Mouse (Mus musculus): ENCODE data around the gene Ydjc. TPM values are rescaled to one million over a fixed set of nuclear protein-coding genes. Genes with fewer than 3 reads are reported as not detected.

Ydjc gene
- total and polyA plus RNA-seq, 2 experiments from 2014 or later, result 1.1 to 2.4 TPM

DNA sequence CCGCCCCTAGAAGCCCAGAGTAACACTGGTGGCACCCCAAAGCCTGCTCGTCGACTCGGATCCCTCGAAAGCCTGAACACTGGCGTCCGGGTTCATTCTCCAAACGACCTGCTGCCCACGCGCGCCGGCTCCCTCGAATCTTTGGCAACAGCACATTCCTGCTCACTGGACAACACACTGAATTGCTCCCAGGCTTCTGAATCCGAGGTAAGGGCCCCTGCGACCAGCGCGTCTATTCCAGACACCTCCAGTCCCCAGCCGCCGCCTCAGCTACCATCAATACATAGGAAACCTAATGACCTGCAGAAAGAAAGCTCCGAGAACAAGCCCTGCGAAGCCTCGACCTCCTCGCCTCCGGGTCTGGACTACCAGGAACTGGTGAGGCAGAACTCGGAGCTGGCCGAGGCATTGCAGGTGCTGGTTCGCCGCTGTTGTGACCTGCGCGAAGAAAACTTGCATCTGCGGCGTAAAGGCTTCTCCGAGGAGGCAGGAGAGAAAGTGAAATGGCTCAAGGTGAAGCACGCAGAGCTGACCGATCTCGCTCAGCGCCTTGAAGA is 65.1 kb downstream of the Ydjc start:
- peaks cover 16% of the 10 kb centered on the region for H3K27me3 ChIP-seq (ENCODE audit: control insufficient read depth, insufficient read depth, low read length)
- TF ChIP-seq CTCF (IDR thresholded peaks at IDR 0.05; ENCODE audit: low read depth) (no peak), EP300 (IDR thresholded peaks at IDR 0.05; ENCODE audit: low read depth) (no peak)
- peak overlapping the region; percentile 96 for H3K4me2 ChIP-seq (ENCODE audit: low read depth, low read length)
- ATAC-seq (ENCODE audit: insufficient read depth, low read depth) (no peak), DNase-seq (ENCODE audit: low spot score) (no peak)
- H3K9me3 ChIP-seq (replicated peaks; ENCODE audit: control insufficient read depth, low read length), result no peaks in the 10 kb centered on the region
- H3K4me3 ChIP-seq (ENCODE audit: low read depth, low read length), result peak overlapping the region; percentile 58
- H3K27ac ChIP-seq (ENCODE audit: low read depth), result no peak overlapping the region
- H3K36me3 ChIP-seq (replicated peaks; ENCODE audit: control insufficient read depth, insufficient read depth, low read length), result no peaks in the 10 kb centered on the region
- H3K4me1 ChIP-seq (ENCODE audit: control insufficient read depth, insufficient read depth), result peaks cover 13% of the 10 kb centered on the region
- no peak overlapping the region for H3K9ac ChIP-seq (replicated peaks; ENCODE audit: low read depth, low read length)
- 3% methylated on average over 37 of the region's 37 CpGs for WGBS

MicroRNA genes within 50 kb of the gene (microRNA counts, 519-probe panel; counts per million panel counts)
- microRNA mmu-miR-130b, result 5,683 counts per million, percentile 74 among the panel's probes with 10 or more counts
- microRNA mmu-miR-301b, result not detected

Small RNA genes within 50 kb of the gene (microRNA-seq; reads per million reads assigned to microRNA genes)
- gene Mir130b, result 2,672 reads per million, percentile 88 among the genes with 10 or more reads in this experiment
- 78.0 reads per million, percentile 51 among the genes with 10 or more reads in this experiment for gene Mir301b

Other genes with a start within 250 kb of the Ydjc start
- 26.6 and 40.4 TPM in 2 replicates for gene Ppm1f, start 248.2 kb upstream of the Ydjc start, total RNA-seq (2014; rRNA removed; ENCODE audit: low replicate concordance)
- 14.7 and 16.4 TPM in 2 replicates for gene Ppm1f, start 248.2 kb upstream of the Ydjc start, polyA plus RNA-seq (2015; fragmentation: Nextera tagmentation; extraction: Ambion mirVana)
- gene Mapk1, start 161.2 kb upstream of the Ydjc start, total RNA-seq (2014; rRNA removed; ENCODE audit: low replicate concordance), result 146 and 184 TPM in 2 replicates
- 96.0 and 97.0 TPM in 2 replicates for gene Mapk1, start 161.2 kb upstream of the Ydjc start, polyA plus RNA-seq (2015; fragmentation: Nextera tagmentation; extraction: Ambion mirVana)
- gene Ypel1, start 74.9 kb upstream of the Ydjc start, total RNA-seq (2014; rRNA removed; ENCODE audit: low replicate concordance), result 2.5 and 3.5 TPM in 2 replicates
- gene Ypel1, start 74.9 kb upstream of the Ydjc start, polyA plus RNA-seq (2015; fragmentation: Nextera tagmentation; extraction: Ambion mirVana), result 7.5 and 8.5 TPM in 2 replicates
- gene Ppil2, start 33.4 kb upstream of the Ydjc start, total RNA-seq (2014; rRNA removed; ENCODE audit: low replicate concordance), result 59.9 and 69.0 TPM in 2 replicates
- gene Ppil2, start 33.4 kb upstream of the Ydjc start, polyA plus RNA-seq (2015; fragmentation: Nextera tagmentation; extraction: Ambion mirVana), result 63.8 and 65.0 TPM in 2 replicates
- gene 2610318N02Rik, start 19.5 kb upstream of the Ydjc start, total RNA-seq (2014; rRNA removed; ENCODE audit: low replicate concordance), result 2.7 and 6.0 TPM in 2 replicates
- 3.8 and 5.1 TPM in 2 replicates for gene 2610318N02Rik, start 19.5 kb upstream of the Ydjc start, polyA plus RNA-seq (2015; fragmentation: Nextera tagmentation; extraction: Ambion mirVana)
- 18.4 and 22.9 TPM in 2 replicates for gene Sdf2l1, start 12.2 kb upstream of the Ydjc start, total RNA-seq (2014; rRNA removed; ENCODE audit: low replicate concordance)
- 12.4 and 20.5 TPM in 2 replicates for gene Sdf2l1, start 12.2 kb upstream of the Ydjc start, polyA plus RNA-seq (2015; fragmentation: Nextera tagmentation; extraction: Ambion mirVana)
- gene Ccdc116, start 2.6 kb downstream of the Ydjc start, total RNA-seq (2014; rRNA removed; ENCODE audit: low replicate concordance), result 0.62 TPM in 1 of 2 replicates, not detected in the other
- gene Ccdc116, start 2.6 kb downstream of the Ydjc start, polyA plus RNA-seq (2015; fragmentation: Nextera tagmentation; extraction: Ambion mirVana), result 0.05 and 0.08 TPM in 2 replicates
- gene Ube2l3, start 58.0 kb downstream of the Ydjc start, total RNA-seq (2014; rRNA removed; ENCODE audit: low replicate concordance), result 62.5 and 79.2 TPM in 2 replicates
- 254 and 255 TPM in 2 replicates for gene Ube2l3, start 58.0 kb downstream of the Ydjc start, polyA plus RNA-seq (2015; fragmentation: Nextera tagmentation; extraction: Ambion mirVana)
- 0.15 and 0.61 TPM in 2 replicates for gene Rimbp3, start 64.0 kb downstream of the Ydjc start, total RNA-seq (2014; rRNA removed; ENCODE audit: low replicate concordance)
- gene Rimbp3, start 64.0 kb downstream of the Ydjc start, polyA plus RNA-seq (2015; fragmentation: Nextera tagmentation; extraction: Ambion mirVana), result 0.11 and 0.14 TPM in 2 replicates
- gene Hic2, start 89.0 kb downstream of the Ydjc start, total RNA-seq (2014; rRNA removed; ENCODE audit: low replicate concordance), result 8.0 and 14.7 TPM in 2 replicates
- 2.9 and 3.0 TPM in 2 replicates for gene Hic2, start 89.0 kb downstream of the Ydjc start, polyA plus RNA-seq (2015; fragmentation: Nextera tagmentation; extraction: Ambion mirVana)
- gene Tmem191c, start 131.5 kb downstream of the Ydjc start, total RNA-seq (2014; rRNA removed; ENCODE audit: low replicate concordance), result 10.8 and 12.7 TPM in 2 replicates
- gene Tmem191c, start 131.5 kb downstream of the Ydjc start, polyA plus RNA-seq (2015; fragmentation: Nextera tagmentation; extraction: Ambion mirVana), result 8.0 and 9.1 TPM in 2 replicates
- 2.7 TPM in 1 of 2 replicates, not detected in the other for gene Serpind1, start 186.8 kb downstream of the Ydjc start, total RNA-seq (2014; rRNA removed; ENCODE audit: low replicate concordance)
- 0.34 and 0.49 TPM in 2 replicates for gene Serpind1, start 186.8 kb downstream of the Ydjc start, polyA plus RNA-seq (2015; fragmentation: Nextera tagmentation; extraction: Ambion mirVana)

Data from heart, postnatal 0 days (tissue).